Mouse (Mus musculus): ENCODE results near the gene Lbhd2. TPM values are rescaled to one million over a fixed set of nuclear protein-coding genes. Genes with fewer than 3 reads are reported as not detected.

The Lbhd2 gene
- polyA plus RNA-seq, 1 experiment from 2014 or later, result not detected

DNA sequence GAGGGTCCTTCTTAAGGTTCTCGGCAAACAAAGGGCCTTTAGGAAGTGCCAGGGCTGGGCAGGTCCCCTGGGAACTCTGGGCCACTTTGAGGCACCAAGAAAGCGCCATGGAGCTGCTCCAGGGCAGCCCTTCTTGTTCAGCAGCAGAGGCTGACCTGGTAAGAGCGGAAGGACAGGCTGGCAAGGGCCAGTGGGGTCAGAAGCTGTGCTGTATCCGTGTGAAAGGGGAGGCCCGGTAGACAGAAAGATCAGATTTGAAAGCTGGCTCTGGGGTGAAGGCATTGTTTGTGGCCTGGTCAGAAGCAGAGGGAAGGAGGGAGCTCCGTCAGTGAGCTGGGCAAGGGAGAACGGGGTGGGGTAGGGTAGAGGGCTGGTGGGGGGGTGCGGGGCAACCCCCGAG is 40.7 kb downstream of the Lbhd2 start:
- 9% methylated on average over 9 of the region's 9 CpGs for WGBS

DNA sequence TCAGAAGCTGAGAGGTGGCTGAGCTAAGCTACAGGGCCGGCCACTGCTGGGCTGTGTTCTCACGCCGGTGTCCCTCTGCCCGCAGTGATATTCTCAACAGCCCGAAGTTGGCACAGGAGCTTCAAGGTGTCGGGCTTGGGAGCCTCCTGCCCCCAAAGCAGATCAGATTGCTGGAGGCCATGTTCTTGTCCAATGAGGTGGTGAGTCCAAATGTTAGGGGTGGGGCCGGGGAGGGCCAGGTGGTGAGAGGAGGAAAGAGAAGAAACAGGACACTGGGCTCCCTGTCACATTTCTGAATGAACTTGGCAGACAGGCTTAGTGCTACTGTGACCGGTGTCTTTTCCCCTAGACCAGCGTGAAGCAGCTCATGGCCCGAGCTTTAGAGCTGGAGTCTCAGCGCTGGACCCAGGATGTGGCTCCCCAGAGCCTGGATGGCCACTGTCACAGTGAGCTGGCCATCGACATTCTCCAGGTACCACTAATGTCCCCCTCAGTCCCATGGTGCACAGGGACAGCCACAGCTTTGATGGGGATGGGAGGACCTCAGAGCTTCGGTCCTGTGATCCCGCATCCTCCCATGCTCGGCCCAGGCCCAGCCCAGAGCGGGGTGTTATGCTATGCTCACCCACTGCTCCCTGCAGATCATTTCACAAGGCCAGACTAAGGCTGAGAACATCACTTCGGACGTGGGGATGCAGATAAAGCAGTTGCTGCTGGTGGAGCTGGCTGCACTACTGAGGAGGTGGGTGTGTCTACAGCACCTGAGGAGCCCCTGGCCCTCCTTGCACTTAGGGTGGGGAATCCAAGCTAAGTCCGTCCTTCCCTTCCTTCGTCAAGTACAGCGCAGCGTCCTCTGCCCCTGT is 41.5 kb downstream of the Lbhd2 start:
- H3K27ac ChIP-seq (replicated peaks), result peak overlapping the region; percentile 15; the same call in 1 of the 2 replicates
- WGBS, result 13% methylated on average over 22 of the region's 22 CpGs
- H3K4me3 ChIP-seq, result peak overlapping the region; percentile 26
- H3K36me3 ChIP-seq (replicated peaks), result no peaks in the 10 kb centered on the region
- DNase-seq (ENCODE audit: low spot score), result peak; percentile 49
- peaks cover 76% of the 10 kb centered on the region for H3K4me1 ChIP-seq
- H3K9me3 ChIP-seq, result no peaks in the 10 kb centered on the region
- peaks cover 100% of the 10 kb centered on the region for H3K27me3 ChIP-seq (replicated peaks; ENCODE audit: low read depth, poor library complexity, severe bottlenecking)

More for the DNA sequence above, 40.7 kb downstream of the Lbhd2 start:
- Histone ChIP-seq H3K4me3 (peak overlapping the region; percentile 26), H3K4me1 (peaks cover 83% of the 10 kb centered on the region), H3K27me3 (replicated peaks; ENCODE audit: low read depth, poor library complexity, severe bottlenecking) (peaks cover 100% of the 10 kb centered on the region), H3K9me3 (no peaks in the 10 kb centered on the region), H3K36me3 (replicated peaks) (no peaks in the 10 kb centered on the region), H3K27ac (replicated peaks) (peak overlapping the region; percentile 15; the same call in 1 of the 2 replicates)
- no peak for DNase-seq (ENCODE audit: low spot score)

DNA sequence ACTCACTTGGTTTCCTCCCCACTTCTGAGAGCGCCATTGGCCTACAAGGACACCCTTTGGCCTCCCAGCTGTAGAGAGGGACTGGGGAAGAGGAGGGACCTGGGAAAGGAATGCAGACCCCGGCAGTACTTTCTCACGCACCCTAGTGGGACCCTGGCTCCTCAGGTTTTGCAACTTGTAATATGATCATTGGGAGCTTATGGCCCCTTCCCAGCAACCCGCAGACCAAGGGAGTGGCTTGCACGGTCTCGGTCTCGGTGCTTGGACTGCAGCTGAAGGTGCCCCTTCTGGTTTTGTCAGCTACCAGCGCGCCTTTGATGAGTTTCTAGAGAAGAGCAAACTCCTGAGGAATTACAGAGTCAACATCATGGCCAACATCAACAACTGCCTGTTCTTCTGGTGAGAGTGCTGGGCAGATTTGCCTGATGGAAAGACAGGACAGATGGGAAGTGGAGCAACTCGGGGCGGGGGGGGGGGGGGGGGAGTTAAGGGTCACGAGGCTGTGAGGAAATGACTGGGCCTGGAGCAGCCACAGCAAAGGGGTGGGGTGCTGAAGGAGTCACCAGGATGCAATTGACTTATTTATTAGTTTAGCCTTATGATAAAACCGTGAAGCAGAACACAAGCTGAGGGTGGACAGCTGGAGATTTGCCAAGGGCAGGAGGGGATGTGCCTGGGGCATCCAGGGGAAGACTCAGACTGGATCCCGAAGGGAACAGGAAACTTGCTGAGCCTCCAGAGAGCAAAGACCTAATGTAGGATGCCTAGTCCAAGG is 42.5 kb downstream of the Lbhd2 start:
- Histone ChIP-seq H3K4me1 (peaks cover 66% of the 10 kb centered on the region), H3K36me3 (replicated peaks) (no peaks in the 10 kb centered on the region), H3K4me3 (peak overlapping the region; percentile 29; the same call in 1 of the 2 replicates), H3K27ac (replicated peaks) (peak overlapping the region; percentile 15; the same call in 1 of the 2 replicates), H3K9me3 (no peaks in the 10 kb centered on the region), H3K27me3 (replicated peaks; ENCODE audit: low read depth, poor library complexity, severe bottlenecking) (peaks cover 100% of the 10 kb centered on the region)
- 15% methylated on average over 14 of the region's 14 CpGs for WGBS
- peak; percentile 48 for DNase-seq (ENCODE audit: low spot score)

DNA sequence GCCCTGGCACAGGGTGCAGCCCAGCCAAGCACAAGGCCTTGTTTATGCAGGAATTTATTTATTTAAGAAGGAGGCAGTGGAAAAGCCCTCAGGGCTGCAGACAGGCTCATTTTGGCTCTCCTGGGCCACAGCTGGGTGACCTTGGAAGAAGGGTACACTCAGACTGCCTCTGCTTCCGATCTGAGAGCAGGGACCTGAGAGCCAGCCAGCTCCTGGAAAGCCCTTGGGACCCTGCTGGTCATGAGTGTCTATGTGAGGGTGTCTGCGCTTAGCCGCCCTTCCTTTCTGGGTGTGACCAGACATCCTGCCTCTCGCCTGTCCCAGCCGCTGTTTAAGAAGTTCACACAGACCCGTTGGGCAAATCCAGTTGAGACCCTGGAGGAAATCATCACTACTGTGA is 43.8 kb downstream of the Lbhd2 start:
- H3K27ac ChIP-seq (replicated peaks), result no peak overlapping the region; the same call in 1 of the 2 replicates
- WGBS, result 21% methylated on average over 6 of the region's 6 CpGs
- H3K4me1 ChIP-seq, result peaks cover 64% of the 10 kb centered on the region
- no peak overlapping the region for H3K4me3 ChIP-seq
- peak; percentile 25 for DNase-seq (ENCODE audit: low spot score)
- H3K36me3 ChIP-seq (replicated peaks), result no peaks in the 10 kb centered on the region
- H3K27me3 ChIP-seq (replicated peaks; ENCODE audit: low read depth, poor library complexity, severe bottlenecking), result peaks cover 99% of the 10 kb centered on the region
- H3K9me3 ChIP-seq, result no peaks in the 10 kb centered on the region

DNA sequence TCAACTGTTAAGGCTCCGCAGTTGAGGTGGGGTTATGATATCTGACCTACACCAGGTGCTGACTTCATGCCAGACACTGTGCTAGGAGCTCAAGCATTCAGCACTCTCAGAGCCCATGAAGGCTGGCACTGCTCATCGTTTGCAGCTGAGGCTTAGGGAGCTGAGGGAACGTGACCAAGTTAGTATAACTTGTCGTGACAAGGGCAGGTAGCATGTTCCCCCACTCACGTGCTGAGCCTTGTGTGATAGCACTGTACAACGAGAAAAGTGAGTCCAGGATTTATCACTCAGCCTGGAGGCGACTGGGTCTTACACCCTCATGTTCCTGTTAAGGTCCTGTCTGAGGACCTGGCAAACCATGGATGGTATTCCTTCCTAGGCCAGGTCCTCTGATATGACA is 45.0 kb downstream of the Lbhd2 start:
- peaks cover 99% of the 10 kb centered on the region for H3K27me3 ChIP-seq (replicated peaks; ENCODE audit: low read depth, poor library complexity, severe bottlenecking)
- peaks cover 61% of the 10 kb centered on the region for H3K4me1 ChIP-seq
- WGBS, result 84% methylated on average over 7 of the region's 7 CpGs
- H3K4me3 ChIP-seq, result no peak overlapping the region
- no peak overlapping the region for H3K27ac ChIP-seq (replicated peaks)
- no peaks in the 10 kb centered on the region for H3K36me3 ChIP-seq (replicated peaks)
- DNase-seq (ENCODE audit: low spot score), result no peak
- no peaks in the 10 kb centered on the region for H3K9me3 ChIP-seq

DNA sequence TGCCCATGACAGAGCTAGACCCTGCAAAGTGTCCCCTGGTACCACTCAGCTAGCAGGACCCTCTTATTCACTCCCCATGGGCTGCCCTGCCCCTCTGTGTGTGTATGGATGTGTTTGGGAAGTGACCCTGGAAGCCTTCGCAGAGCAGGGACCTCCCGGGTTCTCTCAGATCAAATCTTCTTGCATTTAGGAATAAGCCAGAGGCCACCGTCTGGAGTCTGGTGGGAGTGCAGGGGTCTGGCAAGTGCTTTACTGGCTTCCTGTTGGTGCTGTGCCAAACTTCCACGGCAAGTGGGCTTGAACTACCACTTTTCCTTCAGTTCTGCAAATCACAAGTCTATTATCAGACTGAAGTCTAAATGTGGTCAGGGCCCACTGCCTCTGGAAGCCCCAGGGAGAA is 47.4 kb downstream of the Lbhd2 start:
- no peak overlapping the region for H3K4me3 ChIP-seq
- H3K9me3 ChIP-seq, result no peaks in the 10 kb centered on the region
- no peak overlapping the region for H3K27ac ChIP-seq (replicated peaks)
- H3K27me3 ChIP-seq (replicated peaks; ENCODE audit: low read depth, poor library complexity, severe bottlenecking), result peaks cover 97% of the 10 kb centered on the region
- peak; percentile 30 for DNase-seq (ENCODE audit: low spot score)
- 35% methylated on average over 4 of the region's 4 CpGs for WGBS
- peaks cover 37% of the 10 kb centered on the region for H3K4me1 ChIP-seq
- no peaks in the 10 kb centered on the region for H3K36me3 ChIP-seq (replicated peaks)

DNA sequence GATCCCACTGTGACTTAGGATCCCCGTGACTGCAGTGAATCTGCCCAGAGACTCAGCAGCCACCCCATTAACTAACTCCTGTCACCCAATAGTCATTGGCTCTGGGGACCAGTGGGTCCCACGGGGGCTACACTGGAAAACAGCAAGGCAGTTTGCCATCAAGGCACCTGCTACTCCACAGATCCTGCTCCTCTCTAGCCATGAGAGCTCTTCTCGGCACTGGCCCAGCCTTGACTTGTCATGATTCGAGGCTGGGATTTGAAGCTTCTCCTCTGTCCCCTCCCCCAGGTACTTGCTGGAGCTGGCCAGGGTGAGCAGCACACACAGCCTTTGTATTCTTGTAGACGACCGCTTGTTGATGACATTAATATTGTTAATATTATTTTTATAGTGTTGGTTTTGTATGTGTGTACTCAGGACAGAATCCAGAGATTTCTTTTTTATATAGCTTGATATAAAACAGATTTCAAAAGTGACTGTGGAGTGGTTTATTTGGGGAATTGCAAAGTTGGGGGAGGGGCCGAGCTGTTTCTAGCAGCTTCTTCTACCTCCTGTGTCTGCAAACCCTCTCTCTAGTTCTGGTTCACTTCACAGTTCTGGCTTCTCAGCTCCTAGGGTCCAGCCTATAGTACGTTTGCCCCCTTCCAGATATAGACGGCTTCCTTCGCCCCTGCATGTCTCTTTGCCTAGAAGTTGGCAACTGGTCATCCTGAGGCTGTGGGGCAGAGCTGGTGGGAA is 48.1 kb downstream of the Lbhd2 start:
- Histone ChIP-seq H3K36me3 (replicated peaks) (no peaks in the 10 kb centered on the region), H3K4me3 (no peak overlapping the region), H3K27ac (replicated peaks) (no peak overlapping the region), H3K9me3 (no peaks in the 10 kb centered on the region), H3K4me1 (peaks cover 30% of the 10 kb centered on the region), H3K27me3 (replicated peaks; ENCODE audit: low read depth, poor library complexity, severe bottlenecking) (peaks cover 93% of the 10 kb centered on the region)
- DNase-seq (ENCODE audit: low spot score), result no peak
- WGBS, result 63% methylated on average over 10 of the region's 10 CpGs

DNA sequence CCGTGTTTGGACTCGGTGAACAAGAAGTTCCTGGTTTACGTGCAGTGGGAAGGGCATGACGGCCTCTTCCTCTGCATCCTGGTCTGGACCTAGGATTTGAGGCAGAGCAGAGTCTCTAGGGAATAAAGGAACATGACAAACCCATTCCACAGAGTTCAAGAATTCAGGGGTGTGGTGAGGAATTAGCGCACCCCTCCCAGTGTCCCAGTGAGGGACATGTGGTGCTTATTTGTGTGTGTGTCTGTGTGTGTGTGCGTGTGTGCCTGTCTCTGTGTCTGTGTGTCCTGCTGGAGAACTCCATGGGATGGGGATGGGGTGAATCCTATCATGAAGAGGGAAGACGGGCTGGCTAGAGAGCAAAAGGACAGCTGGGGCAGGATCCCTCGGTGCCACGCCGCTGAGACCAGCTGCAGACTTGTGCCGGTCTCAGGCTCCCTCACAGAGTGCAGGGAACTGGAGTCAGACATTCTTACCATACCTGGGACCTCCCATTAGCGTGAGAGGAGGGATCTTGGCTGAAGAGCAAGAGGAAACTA is 48.8 kb downstream of the Lbhd2 start:
- no peaks in the 10 kb centered on the region for H3K9me3 ChIP-seq
- WGBS, result 69% methylated on average over 12 of the region's 12 CpGs
- H3K27me3 ChIP-seq (replicated peaks; ENCODE audit: low read depth, poor library complexity, severe bottlenecking), result peaks cover 93% of the 10 kb centered on the region
- no peak overlapping the region for H3K4me3 ChIP-seq
- H3K27ac ChIP-seq (replicated peaks), result no peak overlapping the region
- H3K36me3 ChIP-seq (replicated peaks), result no peaks in the 10 kb centered on the region
- peaks cover 23% of the 10 kb centered on the region for H3K4me1 ChIP-seq
- DNase-seq (ENCODE audit: low spot score), result no peak

DNA sequence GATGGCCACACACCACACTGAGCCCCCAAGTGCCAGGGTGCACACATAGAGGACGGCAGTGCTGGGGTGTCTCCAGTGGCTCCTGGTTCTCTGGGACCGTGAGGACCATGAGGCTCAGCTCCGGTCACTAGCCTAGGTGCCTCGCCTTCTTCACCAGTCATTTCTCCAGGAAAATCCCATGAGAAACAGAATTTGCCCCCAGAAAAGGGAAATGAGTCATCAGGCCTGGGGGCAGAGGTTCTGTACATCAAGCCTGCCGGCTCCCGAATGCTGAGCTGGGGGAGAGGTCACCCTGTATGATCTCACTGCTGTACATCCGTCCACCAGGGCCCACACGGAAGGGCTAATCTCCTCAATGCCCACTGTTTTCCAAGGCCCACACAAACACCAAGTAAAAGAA is 49.3 kb downstream of the Lbhd2 start:
- H3K4me1 ChIP-seq, result peaks cover 18% of the 10 kb centered on the region
- WGBS, result 58% methylated on average over 8 of the region's 8 CpGs
- no peaks in the 10 kb centered on the region for H3K36me3 ChIP-seq (replicated peaks)
- no peak overlapping the region for H3K4me3 ChIP-seq
- DNase-seq (ENCODE audit: low spot score), result no peak
- peaks cover 93% of the 10 kb centered on the region for H3K27me3 ChIP-seq (replicated peaks; ENCODE audit: low read depth, poor library complexity, severe bottlenecking)
- H3K9me3 ChIP-seq, result no peaks in the 10 kb centered on the region
- no peak overlapping the region for H3K27ac ChIP-seq (replicated peaks)

DNA sequence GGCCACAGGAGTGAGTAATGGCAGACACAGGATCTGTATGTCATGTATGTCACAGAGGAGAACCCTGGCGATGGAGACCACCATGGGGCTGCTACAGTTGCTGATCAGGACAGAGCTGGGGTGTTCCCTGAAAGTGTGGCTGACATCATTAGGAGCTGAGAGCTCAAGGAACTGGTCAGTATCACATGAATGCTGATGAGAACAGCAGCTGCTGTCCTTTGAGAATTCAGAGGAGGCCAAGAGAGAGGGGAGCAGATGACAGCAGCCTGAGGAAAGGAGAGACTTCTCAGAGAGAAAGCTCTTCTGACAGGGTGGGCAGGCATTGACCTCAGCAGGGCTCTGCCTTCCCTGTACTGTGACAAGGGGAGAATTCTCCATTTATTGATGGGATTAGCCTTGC is 51.1 kb downstream of the Lbhd2 start:
- Histone ChIP-seq H3K36me3 (replicated peaks) (no peaks in the 10 kb centered on the region), H3K4me1 (peaks cover 14% of the 10 kb centered on the region), H3K27ac (replicated peaks) (no peak overlapping the region), H3K4me3 (no peak overlapping the region), H3K27me3 (replicated peaks; ENCODE audit: low read depth, poor library complexity, severe bottlenecking) (peaks cover 79% of the 10 kb centered on the region), H3K9me3 (no peaks in the 10 kb centered on the region)
- no peak for DNase-seq (ENCODE audit: low spot score)
- WGBS, result 96% methylated on average over 1 of the region's 1 CpGs
